Mouse (Mus musculus) megakaryocyte, embryonic 14.5 days (primary cell): Measurements from ENCODE around the gene Rnf39. TPM values are rescaled to one million over a fixed set of nuclear protein-coding genes. Genes with fewer than 3 reads are reported as not detected.

Experiments used
- H3K27me3 ChIP-seq: replicated peaks from 2 replicates; pipeline ENCODE3; 2012; ENCODE audit warnings: inconsistent platforms
- H3K36me3 ChIP-seq: replicated peaks from 2 replicates; pipeline ENCODE3; 2012; ENCODE audit warnings: low read length, inconsistent platforms, mixed read lengths
- H3K4me1 ChIP-seq: 2 replicates; pipeline ENCODE4 v1.6.1; 2012; ENCODE audit warnings: inconsistent platforms
- H3K4me3 ChIP-seq: replicated peaks from 2 replicates; pipeline ENCODE3; 2012; ENCODE audit warnings: moderate library complexity, mild to moderate bottlenecking, inconsistent platforms
- H3K9me3 ChIP-seq: 2 replicates; pipeline ENCODE4 v1.6.1; 2012; ENCODE audit warnings: inconsistent platforms
- FLI1 ChIP-seq: IDR thresholded peaks from 2 replicates; pipeline ENCODE4 v1.6.1; 2012; ENCODE audit warnings: low read length, inconsistent platforms, mixed read lengths
- GATA1 ChIP-seq: IDR thresholded peaks from 3 replicates; pipeline ENCODE4 v1.6.1; 2012; ENCODE audit warnings: mixed read lengths, low read length, inconsistent platforms, borderline replicate concordance
- polyA plus RNA-seq: library from polyadenylated mRNA; stranded (reverse); fragments of >175 nt; gene quantifications from 2 replicates; pipeline ENCODE4 v1.2.3, GENCODE M21; 2012; ENCODE audit warnings: low replicate concordance; ENCODE audit not compliant: insufficient read depth

The Rnf39 gene
- not detected in 2 replicates for polyA plus RNA-seq

- peak within 1 kb of the TSS; percentile 78 for H3K4me3 ChIP-seq
- H3K36me3 ChIP-seq = peaks cover 2% of the 10 kb centered on the region
- H3K9me3 ChIP-seq = peaks cover 8% of the 10 kb centered on the region; the same call in 1 of the 2 replicates
- peaks cover 90% of the 10 kb centered on the region for H3K27me3 ChIP-seq
- H3K4me1 ChIP-seq = peaks cover 29% of the 10 kb centered on the region
- no peak for TF ChIP-seq FLI1
- TF ChIP-seq GATA1 = no peak
These were observed at the start of gene Rnf39 for GRCm38 (mm10) chr17:36942791-36943471. Gene Rnf39 (plus strand): TSS chr17:36942918.

GRCm38 (mm10) chr17:36893387-36893786 lies 49.3 kb upstream of the Rnf39 start:
- peaks cover 27% of the 10 kb centered on the region for H3K4me1 ChIP-seq
- H3K27me3 ChIP-seq = peaks cover 52% of the 10 kb centered on the region
- no peaks in the 10 kb centered on the region for H3K9me3 ChIP-seq
- TF ChIP-seq GATA1 = no peak
- TF ChIP-seq FLI1 = no peak
- H3K36me3 ChIP-seq = no peaks in the 10 kb centered on the region
- no peak overlapping the region for H3K4me3 ChIP-seq

GRCm38 (mm10) chr17:36896583-36896982 lies 46.1 kb upstream of the Rnf39 start:
- Histone ChIP-seq H3K27me3 (peaks cover 47% of the 10 kb centered on the region), H3K4me1 (peaks cover 31% of the 10 kb centered on the region), H3K36me3 (no peaks in the 10 kb centered on the region), H3K4me3 (no peak overlapping the region), H3K9me3 (no peaks in the 10 kb centered on the region)
- TF ChIP-seq FLI1 = no peak
- no peak for TF ChIP-seq GATA1

- H3K27me3 ChIP-seq = peaks cover 47% of the 10 kb centered on the region
- H3K36me3 ChIP-seq = no peaks in the 10 kb centered on the region
- H3K4me1 ChIP-seq = peaks cover 31% of the 10 kb centered on the region
- no peak overlapping the region for H3K4me3 ChIP-seq
- TF ChIP-seq FLI1 = no peak
- TF ChIP-seq GATA1 = no peak
- no peaks in the 10 kb centered on the region for H3K9me3 ChIP-seq
These were observed 45.7 kb upstream of the Rnf39 start for GRCm38 (mm10) chr17:36897065-36897464.

GRCm38 (mm10) chr17:36897552-36898205 lies 45.0 kb upstream of the Rnf39 start, which contains the start of gene Trim31:
Gene Trim31 (plus strand): TSS chr17:36898118.
- H3K9me3 ChIP-seq = no peaks in the 10 kb centered on the region
- peaks cover 47% of the 10 kb centered on the region for H3K27me3 ChIP-seq
- peaks cover 28% of the 10 kb centered on the region for H3K4me1 ChIP-seq
- TF ChIP-seq GATA1 (no peak), FLI1 (no peak)
- no peak within 1 kb of the TSS for H3K4me3 ChIP-seq
- H3K36me3 ChIP-seq = no peaks in the 10 kb centered on the region

- H3K27me3 ChIP-seq = peaks cover 48% of the 10 kb centered on the region
- no peak for TF ChIP-seq GATA1
- TF ChIP-seq FLI1 = no peak
- H3K4me3 ChIP-seq = no peak overlapping the region
- peaks cover 11% of the 10 kb centered on the region for H3K4me1 ChIP-seq
- H3K36me3 ChIP-seq = no peaks in the 10 kb centered on the region
- no peaks in the 10 kb centered on the region for H3K9me3 ChIP-seq
These were observed 43.3 kb upstream of the Rnf39 start for GRCm38 (mm10) chr17:36899376-36899775.

GRCm38 (mm10) chr17:36900001-36900400 lies 42.7 kb upstream of the Rnf39 start:
- H3K4me3 ChIP-seq = no peak overlapping the region
- peaks cover 11% of the 10 kb centered on the region for H3K4me1 ChIP-seq
- H3K9me3 ChIP-seq = no peaks in the 10 kb centered on the region
- no peaks in the 10 kb centered on the region for H3K36me3 ChIP-seq
- peaks cover 44% of the 10 kb centered on the region for H3K27me3 ChIP-seq
- TF ChIP-seq FLI1 = no peak
- no peak for TF ChIP-seq GATA1

- peaks cover 49% of the 10 kb centered on the region for H3K27me3 ChIP-seq
- H3K36me3 ChIP-seq = no peaks in the 10 kb centered on the region
- H3K4me3 ChIP-seq = no peak overlapping the region
- TF ChIP-seq FLI1 (no peak), GATA1 (no peak)
- peaks cover 11% of the 10 kb centered on the region for H3K4me1 ChIP-seq
- H3K9me3 ChIP-seq = no peaks in the 10 kb centered on the region
These were observed 42.0 kb upstream of the Rnf39 start for GRCm38 (mm10) chr17:36900691-36901090.

- no peak overlapping the region for H3K4me3 ChIP-seq
- TF ChIP-seq GATA1 (no peak), FLI1 (no peak)
These were observed 39.1 kb upstream of the Rnf39 start for GRCm38 (mm10) chr17:36903651-36904050.

GRCm38 (mm10) chr17:36908235-36908634 lies 34.5 kb upstream of the Rnf39 start:
- Histone ChIP-seq H3K4me3 (no peak overlapping the region), H3K36me3 (no peaks in the 10 kb centered on the region), H3K9me3 (no peaks in the 10 kb centered on the region), H3K4me1 (no peaks in the 10 kb centered on the region), H3K27me3 (peaks cover 60% of the 10 kb centered on the region)
- TF ChIP-seq FLI1 (no peak), GATA1 (no peak)

More at GRCm38 (mm10) chr17:36903651-36904050, 39.1 kb upstream of the Rnf39 start:
- H3K9me3 ChIP-seq = no peaks in the 10 kb centered on the region
- H3K36me3 ChIP-seq = no peaks in the 10 kb centered on the region
- H3K27me3 ChIP-seq = peaks cover 56% of the 10 kb centered on the region
- H3K4me1 ChIP-seq = peaks cover 4% of the 10 kb centered on the region; the same call in 1 of the 2 replicates
